Mouse (Mus musculus) hindbrain, embryonic 15.5 days (tissue): ENCODE measurements around the gene Ube3c. TPM values are rescaled to one million over a fixed set of nuclear protein-coding genes. Genes with fewer than 3 reads are reported as not detected.
"Not testable (repeated sequence)": the region's sequence is repeated elsewhere in the genome, so short reads cannot be mapped to it uniquely, and the experiment has no call there.

ENCODE experiments used
- ATAC-seq: fragments of 200-750 bp; cut with Nextera tagmentation; 2 replicates; pipeline ENCODE4 v1.8.0; 2017; ENCODE audit warnings: low read depth, moderate number of reproducible peaks, moderate TSS enrichment; ENCODE audit not compliant: low FRiP score
- H3K27ac ChIP-seq: fragments of 300-500 bp; sonication (generic); replicated peaks from 2 replicates; pipeline ENCODE4 v1.5.1; 2015; ENCODE audit warnings: mild to moderate bottlenecking, inconsistent platforms
- H3K27me3 ChIP-seq: fragments of 300-500 bp; sonication (generic); 2 replicates; pipeline ENCODE4 v1.6.1; 2015; ENCODE audit warnings: control low read depth, inconsistent platforms
- H3K36me3 ChIP-seq: fragments of 300-500 bp; sonication (generic); 2 replicates; pipeline ENCODE4 v1.6.1; 2015; ENCODE audit warnings: control low read depth, inconsistent platforms
- H3K4me1 ChIP-seq: fragments of 300-500 bp; sonication (generic); replicated peaks from 2 replicates; pipeline ENCODE4 v1.6.1; 2015; ENCODE audit warnings: control low read depth, inconsistent platforms
- H3K4me2 ChIP-seq: fragments of 300-500 bp; sonication (generic); 2 replicates; pipeline ENCODE4 v1.6.1; 2015; ENCODE audit warnings: moderate library complexity, mild to moderate bottlenecking, inconsistent platforms
- H3K4me3 ChIP-seq: fragments of 300-500 bp; sonication (generic); 2 replicates; pipeline ENCODE4 v1.5.1; 2015; ENCODE audit warnings: mild to moderate bottlenecking, inconsistent platforms
- H3K9ac ChIP-seq: fragments of 300-500 bp; sonication (generic); 2 replicates; pipeline ENCODE4 v1.6.1; 2015; ENCODE audit warnings: inconsistent platforms
- H3K9me3 ChIP-seq: fragments of 300-500 bp; sonication (generic); 2 replicates; pipeline ENCODE4 v1.6.1; 2016; ENCODE audit warnings: control low read depth, inconsistent platforms
- WGBS: fragments of 180-500 bp; shearing (Covaris S2); methylation state at CpG from one replicate; pipeline ENCODE4 v1.1.7; 2015; 5-methylcytosine and 5-hydroxymethylcytosine counted together
- polyA plus RNA-seq: library from polyadenylated mRNA; unstranded; fragments of >200 nt; fragmentation: Nextera tagmentation; extraction: Ambion mirVana; gene quantifications from 2 replicates; pipeline ENCODE4 v1.2.1, GENCODE M21; 2015

The Ube3c gene
- 38.7 and 40.3 TPM in 2 replicates for polyA plus RNA-seq

- Histone ChIP-seq H3K27me3 (no peaks in the 10 kb centered on the region), H3K36me3 (0 out of 2 replicates have a peak, but pooled peaks cover 4% of the 10 kb centered on the region), H3K9ac (peak within 1 kb of the TSS; percentile 88), H3K4me2 (peak within 1 kb of the TSS; percentile 76), H3K9me3 (no peaks in the 10 kb centered on the region), H3K27ac (peak within 1 kb of the TSS; percentile 92), H3K4me1 (peaks cover 31% of the 10 kb centered on the region), H3K4me3 (peak within 1 kb of the TSS; percentile 90)
- ATAC-seq: peak; percentile 97
- WGBS: under 1% methylated on average over 58 of the region's 72 CpGs
Observed at GRCm38 (mm10) chr5:29568848-29569377, at the start of gene Ube3c. Gene Ube3c (plus strand): TSS chr5:29569242.

GRCm38 (mm10) chr5:29560111-29560510 lies 8.9 kb upstream of the Ube3c start:
- Histone ChIP-seq H3K9me3 (no peaks in the 10 kb centered on the region), H3K27me3 (no peaks in the 10 kb centered on the region), H3K36me3 (no peaks in the 10 kb centered on the region), H3K27ac (no peak overlapping the region), H3K4me3 (no peak overlapping the region), H3K4me1 (no peaks in the 10 kb centered on the region), H3K4me2 (no peak overlapping the region), H3K9ac (no peak overlapping the region)
- no peak for ATAC-seq
- 88% methylated on average over 5 of the region's 5 CpGs for WGBS

GRCm38 (mm10) chr5:29560667-29561066 lies 8.4 kb upstream of the Ube3c start:
- no peaks in the 10 kb centered on the region for H3K36me3 ChIP-seq
- no peaks in the 10 kb centered on the region for H3K9me3 ChIP-seq
- no peak overlapping the region for H3K27ac ChIP-seq
- no peak overlapping the region for H3K4me3 ChIP-seq
- H3K4me1 ChIP-seq: no peaks in the 10 kb centered on the region
- no peaks in the 10 kb centered on the region for H3K27me3 ChIP-seq
- H3K9ac ChIP-seq: no peak overlapping the region
- ATAC-seq: no peak
- H3K4me2 ChIP-seq: no peak overlapping the region
- WGBS: 88% methylated on average over 2 of the region's 2 CpGs

- ATAC-seq: peak; percentile 69; the same call in 1 of the 2 replicates
- H3K27me3 ChIP-seq: no peaks in the 10 kb centered on the region
- no peaks in the 10 kb centered on the region for H3K9me3 ChIP-seq
- peak overlapping the region; percentile 92 for H3K27ac ChIP-seq
- H3K4me3 ChIP-seq: peak overlapping the region; percentile 90
- WGBS: 2% methylated on average over 60 of the region's 67 CpGs
- peak overlapping the region; percentile 76 for H3K4me2 ChIP-seq
- H3K4me1 ChIP-seq: peaks cover 34% of the 10 kb centered on the region
- H3K36me3 ChIP-seq: 0 out of 2 replicates have a peak, but pooled peaks cover 4% of the 10 kb centered on the region
- peak overlapping the region; percentile 88 for H3K9ac ChIP-seq
Observed at GRCm38 (mm10) chr5:29569378-29570280, 587 bp downstream of the Ube3c start.

- H3K9ac ChIP-seq, H3K27ac ChIP-seq, H3K4me3 ChIP-seq, H3K36me3 ChIP-seq, ATAC-seq, H3K27me3 ChIP-seq, H3K9me3 ChIP-seq, H3K4me2 ChIP-seq: not testable (repeated sequence)
- 80% methylated on average over 11 of the region's 11 CpGs for WGBS
- peaks cover 34% of the 10 kb centered on the region for H3K4me1 ChIP-seq
Observed at GRCm38 (mm10) chr5:29574286-29574685, 5.2 kb downstream of the Ube3c start.

- 0 out of 2 replicates have a peak, but pooled peaks cover 4% of the 10 kb centered on the region for H3K36me3 ChIP-seq
- no peaks in the 10 kb centered on the region for H3K9me3 ChIP-seq
- peaks cover 31% of the 10 kb centered on the region for H3K4me1 ChIP-seq
- H3K4me3 ChIP-seq: no peak overlapping the region
- H3K27me3 ChIP-seq: no peaks in the 10 kb centered on the region
- H3K4me2 ChIP-seq: no peak overlapping the region
- H3K9ac ChIP-seq: no peak overlapping the region
- WGBS: 76% methylated on average over 2 of the region's 2 CpGs
- no peak for ATAC-seq
- H3K27ac ChIP-seq: no peak overlapping the region
Observed at GRCm38 (mm10) chr5:29575085-29575484, 6.0 kb downstream of the Ube3c start.

GRCm38 (mm10) chr5:29577795-29578631 lies 9.0 kb downstream of the Ube3c start:
- Histone ChIP-seq H3K36me3 (peaks cover 5% of the 10 kb centered on the region; the same call in 1 of the 2 replicates), H3K27me3 (no peaks in the 10 kb centered on the region), H3K4me3 (no peak overlapping the region), H3K9me3 (no peaks in the 10 kb centered on the region), H3K27ac (no peak overlapping the region), H3K9ac (no peak overlapping the region), H3K4me2 (no peak overlapping the region), H3K4me1 (peaks cover 4% of the 10 kb centered on the region)
- WGBS: 92% methylated on average over 4 of the region's 4 CpGs
- no peak for ATAC-seq

GRCm38 (mm10) chr5:29583880-29584595 lies 15.0 kb downstream of the Ube3c start:
- Histone ChIP-seq H3K9ac (no peak overlapping the region), H3K27ac (no peak overlapping the region), H3K4me3 (no peak overlapping the region), H3K27me3 (no peaks in the 10 kb centered on the region), H3K4me2 (no peak overlapping the region), H3K36me3 (peaks cover 11% of the 10 kb centered on the region; the same call in 1 of the 2 replicates), H3K9me3 (no peaks in the 10 kb centered on the region), H3K4me1 (no peaks in the 10 kb centered on the region)
- WGBS: 92% methylated on average over 2 of the region's 2 CpGs
- ATAC-seq: no peak

GRCm38 (mm10) chr5:29592161-29592560 lies 23.1 kb downstream of the Ube3c start:
- H3K4me3 ChIP-seq, H3K4me1 ChIP-seq, H3K27me3 ChIP-seq, H3K9ac ChIP-seq, H3K27ac ChIP-seq, H3K9me3 ChIP-seq, ATAC-seq, H3K4me2 ChIP-seq: not testable (repeated sequence)
- H3K36me3 ChIP-seq: peaks cover 66% of the 10 kb centered on the region
- 98% methylated on average over 7 of the region's 7 CpGs for WGBS

GRCm38 (mm10) chr5:29606546-29606945 lies 37.5 kb downstream of the Ube3c start:
- H3K27me3 ChIP-seq: no peaks in the 10 kb centered on the region
- H3K27ac ChIP-seq: no peak overlapping the region
- H3K36me3 ChIP-seq: peaks cover 70% of the 10 kb centered on the region
- H3K9ac ChIP-seq: no peak overlapping the region
- H3K9me3 ChIP-seq: no peaks in the 10 kb centered on the region
- no peak overlapping the region for H3K4me2 ChIP-seq
- ATAC-seq: no peak
- H3K4me3 ChIP-seq: no peak overlapping the region
- H3K4me1 ChIP-seq: no peaks in the 10 kb centered on the region
- WGBS: 32% methylated on average over 2 of the region's 2 CpGs

GRCm38 (mm10) chr5:29625610-29626009 lies 56.6 kb downstream of the Ube3c start:
- no peak for ATAC-seq
- no peak overlapping the region for H3K27ac ChIP-seq
- H3K4me3 ChIP-seq: no peak overlapping the region
- H3K36me3 ChIP-seq: peaks cover 30% of the 10 kb centered on the region
- no peak overlapping the region for H3K9ac ChIP-seq
- WGBS: 94% methylated on average over 10 of the region's 10 CpGs
- H3K27me3 ChIP-seq: no peaks in the 10 kb centered on the region
- no peaks in the 10 kb centered on the region for H3K9me3 ChIP-seq
- H3K4me2 ChIP-seq: no peak overlapping the region
- H3K4me1 ChIP-seq: no peaks in the 10 kb centered on the region
